ENCODE assay signal across 9 mouse cellular contexts in the genomic region with DNA sequence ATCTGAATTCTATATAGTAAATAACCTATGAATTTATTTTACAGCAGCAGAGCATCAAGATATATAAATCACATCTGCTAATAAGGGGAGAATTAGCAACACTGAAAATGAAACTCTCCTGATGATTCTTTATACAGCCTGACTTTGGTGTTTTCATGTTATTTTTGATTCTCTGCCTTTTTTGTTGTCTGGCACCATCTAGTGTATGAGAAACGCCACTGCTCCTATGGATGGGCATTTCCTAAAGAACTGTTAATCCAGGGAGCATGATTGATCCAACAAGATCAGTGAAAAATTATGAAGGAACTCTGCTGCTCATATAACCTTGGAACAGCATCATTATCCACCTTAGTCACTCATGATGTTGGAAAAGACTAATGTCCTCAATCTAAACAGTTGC. TPM values are rescaled to one million over a fixed set of nuclear protein-coding genes. Genes with fewer than 3 reads are reported as not detected.
DNase-seq lines count a peak whose midpoint lies in the region; TF ChIP-seq lines count a peak whose summit lies in the region.
"Had no signal": no experiment of that assay in that cellular context is flagged by ENCODE, and none has a peak within 500 bp of the region (broad histone marks: within the 10 kb centered on the region; RNA-seq: fewer than 3 reads in every experiment).

No protein-coding gene starts in this region.

- no peak for TF ChIP-seq POLR2A in thymus, adult 2 months (IDR thresholded peaks at IDR 0.05; ENCODE audit: control insufficient read depth, extremely low read depth, insufficient read depth, low read length, poor library complexity)

- 7% methylated on average over 1 of the region's 1 CpGs for WGBS in thymus, adult 2 months

- no peak overlapping the region for H3K27ac ChIP-seq in thymus, adult 2 months (ENCODE audit: control insufficient read depth, insufficient read depth, low read length)

- H3K27me3 ChIP-seq in thymus, adult 2 months (ENCODE audit: control insufficient read depth, insufficient read depth, low read length), result no peaks in the 10 kb centered on the region

- H3K4me3 ChIP-seq in thymus, adult 2 months (ENCODE audit: control insufficient read depth, insufficient read depth, low read length), result no peak overlapping the region
- H3K4me3 ChIP-seq: myocyte had no signal

- H3K4me1 ChIP-seq in thymus, adult 2 months (replicated peaks; ENCODE audit: control insufficient read depth, insufficient read depth, low read length), result no peaks in the 10 kb centered on the region

- no peak for TF ChIP-seq CTCF in thymus, adult 2 months (IDR thresholded peaks at IDR 0.05; ENCODE audit: borderline replicate concordance, control insufficient read depth, extremely low read depth, insufficient read depth, low read length, poor library complexity)

- DNase-seq in adrenal gland, postnatal 14 days, result peak; percentile 18
- DNase-seq in adrenal gland, adult 8-10 months, result no peak
- DNase-seq in thymus, adult 2 months, result peak; percentile 5
- no peak for DNase-seq in thymus, postnatal 14 days
- DNase-seq in frontal cortex, adult 2 months (ENCODE audit: extremely low spot score in 1 of 2, low spot score in 1 of 2), result peak; percentile 13 to 77
- DNase-seq in layer of hippocampus, adult 18-20 months (ENCODE audit: low spot score in 2 of 2), result peak; percentile 8 to 80
- DNase-seq in naive thymus-derived CD4-positive, alpha-beta T cell, adult 2 months (ENCODE audit: low read depth), result peak; percentile 8
- no peak for DNase-seq in gastrocnemius, postnatal 10 days

- H3K36me3 ChIP-seq in thymus, adult 2 months (ENCODE audit: control insufficient read depth, insufficient read depth, low read length), result no peaks in the 10 kb centered on the region

RNA-seq across cellular contexts. Expression of a gene that starts 59.3 kb away (rescaled TPM):
- total RNA-seq in adrenal gland, postnatal 14 days (2021), result 35.3 and 43.8 TPM in 2 replicates
- total RNA-seq in adrenal gland, adult 8-10 months (2022), result 10 to 100 TPM; 16.0 to 37.9 (median 23.6) TPM
- 73.5 and 95.9 TPM in 2 replicates for polyA plus RNA-seq in thymus, adult 2 months (2012; rRNA removed)
- 93.0 and 110 TPM in 2 replicates for polyA plus RNA-seq in frontal cortex, adult 2 months (2012; rRNA removed)
- 100 to 1,000 TPM; 225 to 235 TPM for total RNA-seq in layer of hippocampus, adult 18-20 months (2021)
- total RNA-seq in gastrocnemius, postnatal 10 days (2021), result 10 to 100 TPM; 76.2 to 77.6 TPM

Comparison
In these comparisons a context has a peak if more than half of its experiments do, and no peak if none do; other contexts are left out.
1. DNase-seq: peak in adrenal gland, postnatal 14 days (single experiment), thymus, adult 2 months (single experiment), frontal cortex, adult 2 months (2 of 2), layer of hippocampus, adult 18-20 months (2 of 2) and naive thymus-derived CD4-positive, alpha-beta T cell, adult 2 months (single experiment); none in adrenal gland, adult 8-10 months (single experiment), thymus, postnatal 14 days (single experiment) and gastrocnemius, postnatal 10 days (single experiment).